Mouse (Mus musculus) ZHBTc4 (cell line): ENCODE data around the gene Pspc1.

Experiments used
- DNase-seq: peaks from one replicate; pipeline ENCODE4 v3.0.0-alpha.2; 2011; ENCODE audit warnings: low read depth, low spot score

Gene Pspc1

DNA sequence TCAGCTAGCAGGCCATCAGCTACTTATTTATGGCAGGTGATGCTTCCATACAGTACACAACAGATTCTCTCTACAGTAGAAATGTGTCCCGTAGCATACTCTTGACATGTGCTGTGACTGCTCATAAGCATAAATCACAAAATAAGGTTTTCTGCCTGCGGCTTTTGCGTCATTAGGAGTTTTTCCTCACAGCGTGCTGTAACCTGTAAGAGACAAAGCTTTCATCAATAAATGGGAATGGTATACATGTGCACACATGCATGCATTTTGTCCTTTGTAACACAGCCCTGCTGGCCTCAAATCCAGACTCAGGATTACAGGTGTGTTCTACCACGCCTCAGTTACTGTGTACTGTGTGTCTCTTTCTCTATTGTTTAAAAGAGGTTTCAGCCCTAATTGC, 80.3 kb downstream of the Pspc1 start:
- DNase-seq = no peak

DNA sequence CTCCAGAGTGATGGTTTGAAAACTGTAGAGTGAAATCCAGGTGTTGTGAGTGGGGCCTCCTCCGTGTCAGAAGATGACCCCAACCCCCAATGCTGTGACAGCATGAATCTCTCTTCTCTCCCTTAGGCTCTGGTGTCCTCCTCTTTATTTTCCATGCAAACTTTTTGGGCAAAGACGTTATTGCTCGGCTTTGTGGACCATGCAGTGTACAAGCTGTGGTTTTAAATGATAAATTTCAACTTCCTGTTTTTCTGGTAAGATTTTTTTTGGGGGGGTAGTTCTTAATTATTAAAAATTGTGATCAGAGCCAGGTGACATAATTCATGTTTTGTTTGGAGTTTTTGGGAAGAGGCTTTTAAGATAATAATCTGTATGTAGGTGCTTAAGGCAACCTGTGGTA, 82.6 kb downstream of the Pspc1 start:
- DNase-seq = no peak

DNA sequence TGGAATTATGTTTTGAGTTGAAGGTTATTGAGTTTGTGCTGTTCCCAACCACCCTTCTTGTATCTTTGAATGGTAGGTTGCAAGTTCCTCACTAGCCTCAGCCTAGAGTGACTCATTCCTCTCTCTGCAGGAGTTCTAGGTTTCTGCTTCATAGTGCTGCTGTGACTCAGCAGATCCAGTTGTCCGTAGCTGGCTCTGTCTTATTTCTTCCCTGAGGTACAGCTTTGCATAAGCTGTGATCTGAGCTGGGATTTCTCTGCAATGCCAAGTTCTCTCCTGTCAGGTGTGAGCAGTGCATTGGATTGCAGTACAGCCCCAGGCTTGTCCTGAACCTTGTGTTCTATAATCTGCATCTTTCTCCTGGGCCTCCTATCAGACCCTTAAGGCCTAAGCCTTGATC, 88.3 kb downstream of the Pspc1 start:
- no peak for DNase-seq

DNA sequence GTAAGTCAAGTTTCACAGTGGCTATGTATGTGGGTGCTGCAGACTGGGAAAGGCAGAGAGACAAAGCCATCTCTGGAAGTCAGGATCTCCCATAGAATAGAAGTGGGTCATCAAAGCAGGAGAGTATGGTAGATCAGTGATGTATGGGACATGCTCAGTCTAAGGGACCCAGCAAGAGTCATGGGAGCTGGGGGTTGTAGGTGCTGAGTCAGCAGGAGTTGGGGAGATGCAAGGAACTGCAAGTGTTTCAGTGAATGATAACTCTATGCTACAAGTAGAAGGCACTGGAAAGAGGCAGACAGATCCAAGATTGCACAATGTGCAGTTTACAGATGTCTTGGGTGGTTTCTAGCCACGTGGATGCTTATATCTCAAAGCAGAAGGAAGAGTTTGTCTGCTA, 89.0 kb downstream of the Pspc1 start:
- no peak for DNase-seq

- DNase-seq = no peak
Measured at GRCm38 (mm10) chr14:56685426-56685825, 92.7 kb downstream of the Pspc1 start.
